Mouse (Mus musculus) ES-E14 (cell line): Measurements from ENCODE around the gene Klhl7. TPM values are rescaled to one million over a fixed set of nuclear protein-coding genes. Genes with fewer than 3 reads are reported as not detected.

Source experiments
- DNase-seq: peaks from one replicate; pipeline ENCODE4 v3.0.0-alpha.2; 2013; ENCODE audit warnings: low read depth, low spot score
- H3K27ac ChIP-seq: 2 replicates; pipeline ENCODE4 v1.5.1; 2012; ENCODE audit warnings: low read depth, mild to moderate bottlenecking, low read length, moderate library complexity, mixed read lengths; ENCODE audit not compliant: poor library complexity, insufficient read depth, severe bottlenecking
- H3K36me3 ChIP-seq: 2 replicates; pipeline ENCODE4 v1.6.1; 2012; ENCODE audit warnings: mild to moderate bottlenecking, low read length, moderate library complexity, mixed read lengths; ENCODE audit not compliant: control insufficient read depth, poor library complexity, insufficient read depth, severe bottlenecking
- H3K4me1 ChIP-seq, 2 experiments: fragments of 150-350 bp in 1 of 2; sonication (generic) in 1 of 2; 2 replicates each; pipeline ENCODE4 v1.6.1; 2012; ENCODE audit warnings: low read length in 2 of 2, mild to moderate bottlenecking in 1 of 2, mixed read lengths in 1 of 2; ENCODE audit not compliant: control insufficient read depth in 2 of 2, insufficient read depth in 2 of 2, poor library complexity in 1 of 2
- H3K4me3 ChIP-seq, 2 experiments: fragments of 150-350 bp in 1 of 2; sonication (generic) in 1 of 2; 2 replicates each; pipeline ENCODE4 v1.5.1; 2012; ENCODE audit warnings: low read length in 2 of 2, low read depth in 1 of 2, mild to moderate bottlenecking in 1 of 2, mixed read lengths in 1 of 2; ENCODE audit not compliant: insufficient read depth in 1 of 2, poor library complexity in 1 of 2, severe bottlenecking in 1 of 2
- H3K9ac ChIP-seq: 2 replicates; pipeline ENCODE4 v1.6.1; 2012; ENCODE audit warnings: low read depth, mild to moderate bottlenecking, low read length, mixed read lengths; ENCODE audit not compliant: poor library complexity, insufficient read depth, severe bottlenecking
- H3K9me3 ChIP-seq: fragments of 150-350 bp; sonication (generic); 2 replicates; pipeline ENCODE4 v1.6.1; 2012; ENCODE audit warnings: low read depth, mild to moderate bottlenecking, low read length; ENCODE audit not compliant: control insufficient read depth, insufficient read depth
- CHD2 ChIP-seq: IDR thresholded peaks from 2 replicates; pipeline ENCODE4 v1.6.1; 2014; ENCODE audit warnings: mild to moderate bottlenecking, low read depth, low read length, inconsistent platforms
- HCFC1 ChIP-seq: IDR thresholded peaks from 2 replicates; pipeline ENCODE4 v1.6.1; 2012; ENCODE audit warnings: low read length, inconsistent platforms, borderline replicate concordance; ENCODE audit not compliant: insufficient read depth
- MAFK ChIP-seq: IDR thresholded peaks from 2 replicates; pipeline ENCODE4 v1.6.1; 2014; ENCODE audit warnings: mild to moderate bottlenecking, low read depth, low read length, inconsistent platforms; ENCODE audit not compliant: insufficient read depth
- ZC3H11A ChIP-seq: IDR thresholded peaks from 2 replicates; pipeline ENCODE4 v1.6.1; 2012; ENCODE audit warnings: low read depth, mild to moderate bottlenecking, inconsistent platforms, low read length, borderline replicate concordance
- ZNF384 ChIP-seq: IDR thresholded peaks from 2 replicates; pipeline ENCODE4 v1.6.1; 2012; ENCODE audit warnings: low read depth, low read length, inconsistent platforms
- in situ Hi-C, 2 experiments: fragments of 600-800 bp; cut with MboI; formaldehyde crosslinking; loops; one replicate each; pipeline ENCODE4 v1.15.1; 2025; ENCODE audit warnings: low sequenced_read_pairs in 2 of 2, inconsistent platforms in 1 of 2; ENCODE audit not compliant: unreplicated experiment in 2 of 2
- total RNA-seq: library from RNA; depleted of rRNA; stranded (reverse); fragments of 300-350 nt; gene quantifications from 2 replicates; pipeline ENCODE4 v1.2.3, GENCODE M21; 2012

Klhl7 gene
- total RNA-seq, 1 experiment: 30.5 TPM

GRCm38 (mm10) chr5:24068955-24069354 lies 31.4 kb upstream of the Klhl7 start:
- no peak overlapping the region for H3K4me3 ChIP-seq
- peaks cover 0 to 5% of the 10 kb centered on the region in 2 experiments; a peak in 1 of 4 replicates for H3K4me1 ChIP-seq
- TF ChIP-seq MAFK (no peak), ZNF384 (no peak)
- no peak overlapping the region for H3K9ac ChIP-seq
- H3K27ac ChIP-seq: no peak overlapping the region
- DNase-seq: no peak
- in situ Hi-C loops: no loop called here
- H3K9me3 ChIP-seq: no peaks in the 10 kb centered on the region
- no peaks in the 10 kb centered on the region for H3K36me3 ChIP-seq

GRCm38 (mm10) chr5:24072031-24072430 lies 28.4 kb upstream of the Klhl7 start:
- H3K9me3 ChIP-seq: no peaks in the 10 kb centered on the region
- TF ChIP-seq ZC3H11A: no peak
- no peak for TF ChIP-seq CHD2
- TF ChIP-seq HCFC1: no peak
- TF ChIP-seq MAFK: no peak
- TF ChIP-seq ZNF384: no peak
- DNase-seq: no peak
- no peaks in the 10 kb centered on the region for H3K36me3 ChIP-seq
- H3K9ac ChIP-seq: no peak overlapping the region
- in situ Hi-C loops: no loop called here
- H3K27ac ChIP-seq: no peak overlapping the region
- H3K4me1 ChIP-seq: peaks cover 0 to 2% of the 10 kb centered on the region in 2 experiments; a peak in 1 of 4 replicates
- H3K4me3 ChIP-seq: no peak overlapping the region

- Histone ChIP-seq H3K4me3 (peak overlapping the region; percentile 44 to 64), H3K9me3 (no peaks in the 10 kb centered on the region), H3K27ac (no peak overlapping the region), H3K4me1 (peaks cover 0 to 2% of the 10 kb centered on the region in 2 experiments; a peak in 1 of 4 replicates), H3K36me3 (no peaks in the 10 kb centered on the region), H3K9ac (no peak overlapping the region)
- in situ Hi-C loops: no loop called here
- TF ChIP-seq CHD2: no peak
- TF ChIP-seq HCFC1: no peak
- no peak for TF ChIP-seq MAFK
- TF ChIP-seq ZC3H11A: no peak
- TF ChIP-seq ZNF384: no peak
- no peak for DNase-seq
Observed at GRCm38 (mm10) chr5:24076986-24077718, 23.3 kb upstream of the Klhl7 start.

- H3K36me3 ChIP-seq: no peaks in the 10 kb centered on the region
- peak overlapping the region; percentile 44 to 64 for H3K4me3 ChIP-seq
- no peak for TF ChIP-seq CHD2
- TF ChIP-seq ZC3H11A: no peak
- no peak for TF ChIP-seq HCFC1
- TF ChIP-seq MAFK: no peak
- TF ChIP-seq ZNF384: no peak
- DNase-seq: no peak
- in situ Hi-C loops: no loop called here
- no peak overlapping the region; the same call in 1 of the 2 replicates for H3K9ac ChIP-seq
- no peak overlapping the region for H3K27ac ChIP-seq
- peaks cover 0 to 2% of the 10 kb centered on the region in 2 experiments; a peak in 1 of 4 replicates for H3K4me1 ChIP-seq
- H3K9me3 ChIP-seq: no peaks in the 10 kb centered on the region
Observed at GRCm38 (mm10) chr5:24077739-24078306, 22.6 kb upstream of the Klhl7 start.
